Mouse (Mus musculus): ENCODE data around the gene Tubgcp2. TPM values are rescaled to one million over a fixed set of nuclear protein-coding genes. Genes with fewer than 3 reads are reported as not detected.

Tubgcp2 gene
- polyA plus RNA-seq (2021; fragmentation: Nextera tagmentation) = 22.3 and 31.9 TPM in 2 replicates
- long read RNA-seq, experiment 1, transcript Tubgcp2-207 (18 exons, 3,060 nt) = major isoform, 108 of 253 reads
- long read RNA-seq, experiment 1, transcript Tubgcp2-205 (15 exons, 2,610 nt) = minor isoform, 10 of 253 reads
- long read RNA-seq, experiment 1, transcript Tubgcp2-201 (18 exons, 2,960 nt) = minor isoform, 19 of 253 reads
- long read RNA-seq, experiment 1, partial matches to known transcripts = 67 of 253 reads
- long read RNA-seq, experiment 1, other reads (novel, unspliced or antisense) = 48 of 253 reads
- long read RNA-seq, experiment 2, transcript Tubgcp2-207 (18 exons, 3,060 nt) = major isoform, 11 of 69 reads
- long read RNA-seq, experiment 2, partial matches to known transcripts = 48 of 69 reads
- long read RNA-seq, experiment 2, other reads (novel, unspliced or antisense) = 9 of 69 reads

DNA sequence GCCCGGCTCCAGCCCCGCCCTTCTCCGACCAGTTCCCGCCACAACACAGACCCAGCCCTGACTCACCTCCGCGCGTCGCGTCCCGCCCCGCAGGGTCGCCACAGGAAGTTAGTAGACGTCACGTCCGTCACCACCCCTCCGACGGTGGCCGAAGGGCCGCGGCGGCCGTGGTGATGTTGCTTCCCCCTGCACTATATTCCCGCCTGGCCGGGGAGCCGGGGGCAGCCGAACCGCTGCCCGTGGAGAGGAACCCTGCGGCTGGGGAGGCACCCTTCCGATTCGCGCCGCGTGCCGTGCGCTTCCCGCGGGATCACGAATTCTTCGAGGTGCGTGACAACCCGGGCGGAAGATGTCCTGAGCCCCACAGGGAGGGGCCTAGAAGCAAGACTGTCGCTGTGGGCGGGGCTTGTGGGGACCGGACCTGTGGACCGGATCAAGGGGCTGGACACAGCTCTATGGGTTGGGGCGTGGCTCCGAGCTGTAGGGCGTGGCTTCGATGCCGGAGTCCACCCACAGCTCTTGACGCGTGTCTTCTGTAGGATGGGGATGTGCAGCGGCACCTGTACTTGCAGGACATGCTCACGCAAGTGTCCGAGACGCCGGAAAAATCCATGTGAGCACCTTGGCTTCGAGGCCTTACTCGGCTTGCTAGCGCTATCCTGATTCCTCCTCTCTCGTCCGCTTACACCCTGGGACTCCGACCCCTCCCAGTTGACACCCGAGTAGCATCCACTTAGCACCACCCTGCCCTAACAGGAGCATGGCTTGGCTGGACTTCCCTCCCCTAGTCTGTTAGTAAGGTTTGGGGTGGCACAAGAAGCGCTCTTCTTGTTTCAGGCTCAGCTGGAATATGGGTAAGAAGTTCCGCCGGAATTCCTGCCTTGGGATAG is at the start of gene Tubgcp2, which contains the start of gene Zfp511:
Gene Tubgcp2, minus strand, starts transcription at position 389 of the 890 bp plus-strand sequence.
Gene Zfp511, plus strand, starts transcription at position 111 of the 890 bp plus-strand sequence.

DNA sequence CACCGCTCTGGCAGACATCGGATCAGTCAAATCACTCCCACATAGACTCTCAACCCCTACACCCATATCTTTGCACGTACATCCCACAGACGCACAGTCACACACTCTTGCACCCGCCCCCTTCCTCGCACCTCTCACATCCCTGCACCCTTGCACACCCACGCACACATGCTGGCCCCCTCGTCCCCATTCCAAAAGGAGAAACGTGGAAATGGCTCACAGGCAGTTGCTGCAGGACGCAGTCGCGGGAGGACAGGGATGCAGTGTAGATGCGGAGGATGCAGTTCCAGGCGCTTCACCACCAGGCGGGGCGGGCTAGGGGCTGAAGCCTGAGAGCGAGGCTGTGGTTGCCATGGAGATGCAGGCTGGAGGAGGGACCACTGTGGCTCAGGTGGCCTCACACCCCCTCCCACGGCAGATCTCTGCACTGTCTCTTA is 45.8 kb upstream of the Tubgcp2 start, which contains the start of gene Caly:
Gene Caly, minus strand, starts transcription at position 307 of the 437 bp plus-strand sequence.

DNA sequence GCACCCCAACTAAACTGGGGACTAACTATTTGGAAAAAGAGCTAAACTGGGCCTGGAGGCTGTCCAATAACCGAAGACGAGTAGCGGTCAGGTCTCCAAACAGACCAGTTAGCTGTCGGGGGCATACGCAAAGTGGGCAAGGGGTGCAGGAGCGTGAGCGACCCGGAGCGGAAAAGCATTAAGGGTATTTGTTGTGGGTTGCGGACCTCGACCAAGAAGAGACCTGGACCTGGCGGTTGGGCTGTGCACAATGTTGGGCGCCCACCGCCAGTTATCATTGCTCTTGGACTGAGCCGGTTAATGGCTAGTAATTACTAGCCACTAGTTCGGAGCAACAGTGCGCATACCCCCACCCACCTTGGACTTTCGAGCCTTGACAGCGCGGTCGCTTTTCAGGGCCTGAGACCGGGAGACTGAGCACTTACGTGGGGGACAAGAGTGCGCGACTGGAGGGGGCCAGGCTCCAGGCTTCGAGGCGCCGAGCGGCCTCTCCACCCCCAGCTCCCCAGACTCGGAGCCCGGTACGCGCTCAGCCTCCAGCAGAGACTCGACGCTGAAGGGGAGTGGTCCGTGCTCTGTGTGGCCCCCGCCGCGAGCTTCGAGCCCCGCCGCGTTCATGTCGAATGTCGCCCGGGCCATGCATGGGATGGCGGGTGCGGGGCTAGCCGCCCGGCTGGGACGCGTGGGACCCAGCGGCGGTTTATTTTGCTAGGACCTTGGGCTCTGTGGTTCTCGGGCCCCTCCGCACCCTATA is 12.1 kb upstream of the Tubgcp2 start, which contains the start of gene Msx3:
Gene Msx3, minus strand, starts transcription at position 729 of the 754 bp plus-strand sequence.

DNA sequence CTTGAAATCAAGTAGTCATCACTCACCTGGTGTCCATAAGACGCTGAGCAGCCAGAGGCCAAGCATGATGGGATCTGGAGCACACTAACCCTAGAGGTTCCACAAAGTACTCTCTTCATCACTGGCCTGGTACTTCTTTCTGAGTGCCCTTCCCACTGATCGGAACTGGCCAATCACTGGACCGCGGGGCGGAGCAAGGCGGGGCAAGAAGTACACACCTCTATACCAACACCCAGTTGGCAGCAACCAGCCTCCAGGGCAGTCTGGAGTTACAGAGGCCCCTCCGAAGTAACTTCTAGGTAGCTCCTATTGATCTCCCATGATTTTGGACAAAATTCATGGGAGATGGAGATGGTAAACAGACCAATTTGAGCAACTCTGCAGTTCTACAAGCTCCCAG is 44.1 kb downstream of the Tubgcp2 start, which contains the start of gene Adam8:
Gene Adam8, minus strand, starts transcription at position 157 of the 400 bp plus-strand sequence.

DNA sequence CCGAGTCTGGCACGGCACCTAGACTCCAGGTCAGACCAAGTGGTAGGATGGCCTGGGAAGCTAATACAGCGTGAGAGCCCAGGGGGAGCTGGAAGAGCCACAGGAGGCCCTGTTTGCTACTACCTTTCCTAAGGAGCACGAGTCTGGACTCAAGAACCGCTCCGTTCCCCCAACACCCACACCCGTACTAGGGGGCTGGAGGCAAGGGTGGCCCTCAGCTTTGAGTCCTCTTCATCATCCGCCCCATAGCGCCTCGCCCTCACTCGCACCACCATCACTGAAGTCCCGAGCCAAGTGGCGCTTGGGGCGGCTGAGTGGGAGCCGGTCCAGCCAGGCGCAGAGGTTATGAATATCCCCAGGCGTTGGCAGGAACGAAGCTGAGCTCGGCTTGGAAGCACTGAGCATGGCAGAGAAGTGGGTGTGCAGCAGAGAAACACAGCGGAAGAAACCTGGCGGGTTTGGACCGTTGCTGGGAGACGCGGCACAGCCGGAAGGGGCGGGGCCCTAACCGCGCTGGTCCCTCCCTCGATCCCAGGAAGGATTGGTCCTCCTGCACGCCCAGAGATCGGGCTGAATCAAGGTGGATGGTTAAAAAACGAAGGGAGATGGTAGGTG is 58.1 kb downstream of the Tubgcp2 start, which contains the start of gene 6430531B16Rik:
Gene 6430531B16Rik, minus strand, starts transcription at position 478 of the 615 bp plus-strand sequence.

Other genes with a start within 250 kb of the Tubgcp2 start
- 37.3 and 53.9 TPM in 2 replicates for gene Adgra1, start 202.5 kb downstream of the Tubgcp2 start, polyA plus RNA-seq (2021; fragmentation: Nextera tagmentation)
- gene Kndc1, start 142.0 kb downstream of the Tubgcp2 start, polyA plus RNA-seq (2021; fragmentation: Nextera tagmentation) = 14.1 and 22.4 TPM in 2 replicates
- gene Utf1, start 92.9 kb downstream of the Tubgcp2 start, polyA plus RNA-seq (2021; fragmentation: Nextera tagmentation) = not detected in 2 replicates
- 0.82 and 1.3 TPM in 2 replicates for gene 6430531B16Rik, start 57.9 kb downstream of the Tubgcp2 start, polyA plus RNA-seq (2021; fragmentation: Nextera tagmentation)
- gene Adam8, start 44.1 kb downstream of the Tubgcp2 start, polyA plus RNA-seq (2021; fragmentation: Nextera tagmentation) = 0.46 and 0.47 TPM in 2 replicates
- gene Zfp511, start 278 bp downstream of the Tubgcp2 start, polyA plus RNA-seq (2021; fragmentation: Nextera tagmentation) = 36.5 and 53.0 TPM in 2 replicates
- not detected in 2 replicates for gene Msx3, start 12.4 kb upstream of the Tubgcp2 start, polyA plus RNA-seq (2021; fragmentation: Nextera tagmentation)
- 444 and 556 TPM in 2 replicates for gene Caly, start 45.9 kb upstream of the Tubgcp2 start, polyA plus RNA-seq (2021; fragmentation: Nextera tagmentation)
- not detected in 2 replicates for gene Prap1, start 56.7 kb upstream of the Tubgcp2 start, polyA plus RNA-seq (2021; fragmentation: Nextera tagmentation)
- gene Fuom, start 65.8 kb upstream of the Tubgcp2 start, polyA plus RNA-seq (2021; fragmentation: Nextera tagmentation) = 114 and 131 TPM in 2 replicates
- gene Paox, start 79.1 kb upstream of the Tubgcp2 start, polyA plus RNA-seq (2021; fragmentation: Nextera tagmentation) = 4.3 and 5.1 TPM in 2 replicates
- gene Echs1, start 79.8 kb upstream of the Tubgcp2 start, polyA plus RNA-seq (2021; fragmentation: Nextera tagmentation) = 107 and 129 TPM in 2 replicates
- gene Mtg1, start 100.9 kb upstream of the Tubgcp2 start, polyA plus RNA-seq (2021; fragmentation: Nextera tagmentation) = 35.5 and 55.8 TPM in 2 replicates
- gene Sprn, start 118.2 kb upstream of the Tubgcp2 start, polyA plus RNA-seq (2021; fragmentation: Nextera tagmentation) = 53.6 and 65.3 TPM in 2 replicates
- not detected in 2 replicates for gene Olfr522, start 128.1 kb upstream of the Tubgcp2 start, polyA plus RNA-seq (2021; fragmentation: Nextera tagmentation)
- not detected in 2 replicates for gene Olfr523, start 136.5 kb upstream of the Tubgcp2 start, polyA plus RNA-seq (2021; fragmentation: Nextera tagmentation)
- gene Olfr524, start 169.3 kb upstream of the Tubgcp2 start, polyA plus RNA-seq (2021; fragmentation: Nextera tagmentation) = not detected in 2 replicates
- gene Cd163l1, start 181.6 kb upstream of the Tubgcp2 start, polyA plus RNA-seq (2021; fragmentation: Nextera tagmentation) = not detected in 2 replicates
- gene 5830411N06Rik, start 210.6 kb upstream of the Tubgcp2 start, polyA plus RNA-seq (2021; fragmentation: Nextera tagmentation) = not detected in 2 replicates

Measured in left cerebral cortex, adult 6 months (tissue).